Mouse (Mus musculus) heart, embryonic 14.5 days (tissue): ENCODE data around the gene Cerkl. TPM values are rescaled to one million over a fixed set of nuclear protein-coding genes. Genes with fewer than 3 reads are reported as not detected.

ENCODE experiments used
- ATAC-seq: fragments of 200-750 bp; cut with Nextera tagmentation; 2 replicates; pipeline ENCODE4 v1.8.0; 2017; ENCODE audit warnings: low read depth, moderate TSS enrichment; ENCODE audit not compliant: insufficient number of reproducible peaks, insufficient read depth, low FRiP score
- H3K27ac ChIP-seq, 2 experiments: fragments of 200-500 bp in 1 of 2; fragments of 300-500 bp in 1 of 2; sonication (generic) in 1 of 2; replicated peaks in 1 of 2; 2 replicates each; pipeline ENCODE4 v1.5.1; 2012 to 2014; ENCODE audit warnings: low read depth in 2 of 2, low read length in 2 of 2, control low read depth in 1 of 2, mild to moderate bottlenecking in 1 of 2, mixed read lengths in 1 of 2; ENCODE audit not compliant: control insufficient read depth in 1 of 2, insufficient read depth in 1 of 2
- H3K27me3 ChIP-seq: fragments of 300-500 bp; sonication (generic); 2 replicates; pipeline ENCODE4 v1.6.1; 2014; ENCODE audit warnings: mild to moderate bottlenecking, low read length, control low read depth; ENCODE audit not compliant: control insufficient read depth, insufficient read depth
- H3K36me3 ChIP-seq: fragments of 300-500 bp; sonication (generic); 2 replicates; pipeline ENCODE4 v1.6.1; 2014; ENCODE audit warnings: mild to moderate bottlenecking, control low read depth, low read length, mixed read lengths; ENCODE audit not compliant: control insufficient read depth, insufficient read depth
- H3K4me1 ChIP-seq, 2 experiments: fragments of 200-500 bp in 1 of 2; fragments of 300-500 bp in 1 of 2; sonication (generic) in 1 of 2; 2 replicates each; pipeline ENCODE4 v1.6.1; 2012 to 2014; ENCODE audit warnings: low read length in 2 of 2, control low read depth in 1 of 2, mixed read lengths in 1 of 2; ENCODE audit not compliant: control insufficient read depth in 2 of 2, insufficient read depth in 2 of 2
- H3K4me2 ChIP-seq: fragments of 300-500 bp; sonication (generic); 2 replicates; pipeline ENCODE4 v1.6.1; 2014; ENCODE audit warnings: mild to moderate bottlenecking, low read length
- H3K4me3 ChIP-seq, 2 experiments: fragments of 200-500 bp in 1 of 2; fragments of 300-500 bp in 1 of 2; sonication (generic) in 1 of 2; 2 replicates each; pipeline ENCODE4 v1.5.1; 2012 to 2014; ENCODE audit warnings: low read length in 2 of 2, mild to moderate bottlenecking in 2 of 2, control low read depth in 1 of 2, low read depth in 1 of 2, moderate library complexity in 1 of 2; ENCODE audit not compliant: control insufficient read depth in 1 of 2, insufficient read depth in 1 of 2
- H3K9ac ChIP-seq: fragments of 300-500 bp; sonication (generic); 2 replicates; pipeline ENCODE4 v1.6.1; 2014; ENCODE audit warnings: mild to moderate bottlenecking, low read length
- H3K9me3 ChIP-seq: fragments of 300-500 bp; sonication (generic); 2 replicates; pipeline ENCODE4 v1.6.1; 2016; ENCODE audit warnings: low read length, control low read depth; ENCODE audit not compliant: control insufficient read depth
- WGBS: fragments of 180-500 bp; shearing (Covaris S2); extraction: QIAGEN DNeasy Blood & Tissue Kit; methylation state at CpG from one replicate; pipeline ENCODE4 v1.1.7; 2014; 5-methylcytosine and 5-hydroxymethylcytosine counted together
- polyA plus RNA-seq: library from polyadenylated mRNA; unstranded; fragments of >200 nt; fragmentation: Nextera tagmentation; extraction: Ambion mirVana; gene quantifications from 2 replicates; pipeline ENCODE4 v1.2.1, GENCODE M21; 2014

The Cerkl gene
- 0.44 and 1.4 TPM in 2 replicates for polyA plus RNA-seq

- Histone ChIP-seq H3K27ac (no peak within 1 kb of the TSS), H3K4me1 (peaks cover 3 to 6% of the 10 kb centered on the region in 2 experiments; a peak in 2 of 4 replicates), H3K9ac (no peak within 1 kb of the TSS), H3K27me3 (peaks cover 80% of the 10 kb centered on the region), H3K4me2 (peak within 1 kb of the TSS; percentile 61), H3K9me3 (no peaks in the 10 kb centered on the region), H3K4me3 (peak within 1 kb of the TSS in 1 of 2 experiments; percentile 29; a peak in 2 of 4 replicates), H3K36me3 (no peaks in the 10 kb centered on the region)
- 1% methylated on average over 42 of the region's 42 CpGs for WGBS
- ATAC-seq = peak; percentile 26; the same call in 1 of the 2 replicates
Observed at GRCm38 (mm10) chr2:79456575-79457349, at the start of gene Cerkl, which contains the start of gene Neurod1. Cerkl (minus strand) TSS chr2:79456785. Neurod1 (minus strand) TSS chr2:79456751.

- no peaks in the 10 kb centered on the region for H3K4me1 ChIP-seq
- 0 out of 2 replicates have a peak, but pooled peaks cover 2% of the 10 kb centered on the region for H3K9me3 ChIP-seq
- H3K4me2 ChIP-seq = no peak overlapping the region
- H3K27me3 ChIP-seq = no peaks in the 10 kb centered on the region
- ATAC-seq = no peak
- no peak overlapping the region for H3K9ac ChIP-seq
- WGBS = 25% methylated on average over 10 of the region's 10 CpGs
- H3K27ac ChIP-seq = no peak overlapping the region
- no peak overlapping the region for H3K4me3 ChIP-seq
- H3K36me3 ChIP-seq = no peaks in the 10 kb centered on the region
Observed at GRCm38 (mm10) chr2:79498990-79499755, 42.6 kb upstream of the Cerkl start.

- Histone ChIP-seq H3K9ac (no peak overlapping the region), H3K36me3 (no peaks in the 10 kb centered on the region), H3K27ac (no peak overlapping the region), H3K27me3 (no peaks in the 10 kb centered on the region), H3K4me3 (no peak overlapping the region), H3K4me2 (no peak overlapping the region), H3K9me3 (no peaks in the 10 kb centered on the region), H3K4me1 (no peaks in the 10 kb centered on the region)
- 73% methylated on average over 3 of the region's 3 CpGs for WGBS
- ATAC-seq = no peak
Observed at GRCm38 (mm10) chr2:79485127-79485526, 28.5 kb upstream of the Cerkl start.

- WGBS = 85% methylated on average over 2 of the region's 2 CpGs
- Histone ChIP-seq H3K27me3 (no peaks in the 10 kb centered on the region), H3K27ac (no peak overlapping the region), H3K4me1 (no peaks in the 10 kb centered on the region), H3K36me3 (no peaks in the 10 kb centered on the region), H3K4me3 (no peak overlapping the region), H3K9me3 (no peaks in the 10 kb centered on the region), H3K9ac (no peak overlapping the region), H3K4me2 (no peak overlapping the region)
- ATAC-seq = no peak
Observed at GRCm38 (mm10) chr2:79482511-79482910, 25.9 kb upstream of the Cerkl start.

GRCm38 (mm10) chr2:79462411-79462810 is 5.8 kb upstream of the Cerkl start:
- Histone ChIP-seq H3K4me1 (no peaks in the 10 kb centered on the region), H3K36me3 (no peaks in the 10 kb centered on the region), H3K9me3 (no peaks in the 10 kb centered on the region), H3K4me2 (no peak overlapping the region), H3K4me3 (no peak overlapping the region), H3K27me3 (peaks cover 42% of the 10 kb centered on the region), H3K9ac (no peak overlapping the region), H3K27ac (no peak overlapping the region)
- no peak for ATAC-seq
- WGBS = 75% methylated on average over 4 of the region's 4 CpGs

- Histone ChIP-seq H3K9ac (no peak overlapping the region), H3K36me3 (no peaks in the 10 kb centered on the region), H3K27me3 (peaks cover 47% of the 10 kb centered on the region), H3K4me3 (no peak overlapping the region), H3K9me3 (no peaks in the 10 kb centered on the region), H3K4me2 (no peak overlapping the region), H3K4me1 (0 out of 4 replicates have a peak, but pooled peaks cover 0 to 2% of the 10 kb centered on the region in 2 experiments), H3K27ac (no peak overlapping the region)
- WGBS = 73% methylated on average over 2 of the region's 2 CpGs
- no peak for ATAC-seq
Observed at GRCm38 (mm10) chr2:79461861-79462260, 5.3 kb upstream of the Cerkl start.

- H3K9me3 ChIP-seq = no peaks in the 10 kb centered on the region
Observed at GRCm38 (mm10) chr2:79460586-79460985, 4.0 kb upstream of the Cerkl start.

More at GRCm38 (mm10) chr2:79460586-79460985, 4.0 kb upstream of the Cerkl start:
- 2% methylated on average over 2 of the region's 2 CpGs for WGBS
- Histone ChIP-seq H3K27ac (no peak overlapping the region), H3K36me3 (no peaks in the 10 kb centered on the region), H3K27me3 (peaks cover 60% of the 10 kb centered on the region), H3K4me2 (no peak overlapping the region), H3K4me1 (0 out of 4 replicates have a peak, but pooled peaks cover 0 to 6% of the 10 kb centered on the region in 2 experiments), H3K4me3 (no peak overlapping the region), H3K9ac (no peak overlapping the region)
- no peak for ATAC-seq
